Mouse (Mus musculus): ENCODE data around the gene Gm13040.
"Not testable (repeated sequence)": the region's sequence is repeated elsewhere in the genome, so short reads cannot be mapped to it uniquely, and the experiment has no call there.

Gene Gm13040

GRCm38 (mm10) chr4:143535654-143536053 lies at the start of gene Gm13040:
Gm13040 (plus strand) TSS chr4:143535954.
- DNase-seq: not testable (repeated sequence)

GRCm38 (mm10) chr4:143511043-143511442 lies 24.7 kb upstream of the Gm13040 start, which contains the start of gene Gm13043:
Gm13043 (plus strand) TSS chr4:143511343.
- DNase-seq: no peak

GRCm38 (mm10) chr4:143551400-143551799 lies 15.6 kb downstream of the Gm13040 start, which contains the start of the genes BC080695 and Gm13057:
BC080695 (plus strand) TSS chr4:143551700.
Gm13057 (plus strand) TSS chr4:143551709.
- DNase-seq: not testable (repeated sequence)

Measured in cerebellum, adult 18-20 months (tissue).